8 mouse cellular contexts compared by ENCODE assay signal in the genomic region with DNA sequence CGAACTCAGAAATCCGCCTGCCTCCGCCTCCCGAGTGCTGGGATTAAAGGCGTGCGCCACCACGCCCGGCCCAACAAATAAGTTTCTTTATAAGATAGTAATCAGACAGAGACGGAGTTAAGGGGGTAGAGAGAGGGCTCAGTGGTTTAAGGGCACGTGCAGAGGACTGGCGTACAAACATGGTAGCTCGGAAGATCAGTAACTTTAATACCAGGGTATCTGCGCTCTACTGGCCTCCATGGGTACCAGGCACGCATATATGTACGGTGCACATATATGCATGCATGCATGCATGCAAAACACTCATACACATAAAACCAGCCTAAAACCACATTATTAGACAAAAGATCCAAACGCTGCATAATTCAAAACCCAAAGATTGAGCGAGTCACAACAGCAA. TPM values are rescaled to one million over a fixed set of nuclear protein-coding genes. Genes with fewer than 3 reads are reported as not detected.
DNase-seq lines count a peak whose midpoint lies in the region; ATAC-seq and TF ChIP-seq lines count a peak whose summit lies in the region.

No protein-coding gene starts in this region.

- TF ChIP-seq EP300 in CH12.LX (IDR thresholded peaks at IDR 0.05; ENCODE audit: low read length), result no peak

- H3K4me3 ChIP-seq in CH12.LX (replicated peaks in 1 of 3; ENCODE audit: low read depth in 2 of 3, low read length in 2 of 3, poor library complexity in 1 of 3), result peak overlapping the region; percentile 59 to 83 (median 64)
- H3K4me3 ChIP-seq in limb, embryonic 14.5 days (replicated peaks; ENCODE audit: low read length), result peak overlapping the region; percentile 90

- 53% methylated on average over 17 of the region's 17 CpGs for WGBS in limb, embryonic 14.5 days

- intact Hi-C loops in heart, postnatal 25 days (cut with DNase I), result loop anchor here (2.0 kb wide), 2 partner anchors 20 to 78 kb away; a partner anchor contains a TSS

- H3K36me3 ChIP-seq in CH12.LX (replicated peaks in 1 of 2; ENCODE audit: control insufficient read depth in 1 of 2, insufficient read depth in 1 of 2, low read length in 1 of 2), result peaks cover 5 to 26% of the 10 kb centered on the region in 2 experiments
- peaks cover 9% of the 10 kb centered on the region; the same call in 1 of the 2 replicates for H3K36me3 ChIP-seq in limb, embryonic 14.5 days (ENCODE audit: control insufficient read depth, insufficient read depth, low read length)

- H3K9me3 ChIP-seq in CH12.LX (replicated peaks; ENCODE audit: low read length), result peaks cover 4% of the 10 kb centered on the region
- no peaks in the 10 kb centered on the region for H3K9me3 ChIP-seq in limb, embryonic 14.5 days (ENCODE audit: control insufficient read depth, low read length)

- in situ Hi-C loops in CH12.LX (cut with MboI; ENCODE audit: low pct_ligation_motif_present, low pct_unique_long_range_greater_than_20kb, low sequenced_read_pairs), result loop anchor here (10.0 kb wide), 1 partner anchor 120 kb away; no protein-coding TSS in a partner anchor

- H3K9ac ChIP-seq in CH12.LX (ENCODE audit: insufficient read depth, low read depth), result peak overlapping the region; percentile 82
- peak overlapping the region; percentile 88 for H3K9ac ChIP-seq in limb, embryonic 14.5 days (ENCODE audit: low read depth, low read length, severe bottlenecking)

- peak overlapping the region; percentile 63 for H3K4me2 ChIP-seq in CH12.LX (ENCODE audit: insufficient read depth, low read depth, poor library complexity, severe bottlenecking)
- peak overlapping the region; percentile 67 for H3K4me2 ChIP-seq in limb, embryonic 14.5 days (replicated peaks; ENCODE audit: low read depth, low read length, severe bottlenecking)

- peak; percentile 8; the same call in 1 of the 2 replicates for ATAC-seq in erythroid progenitor cell, adult 5-6 weeks (replicated peaks; ENCODE audit: low FRiP score, poor library complexity, severe bottlenecking)
- no peak for ATAC-seq in limb, embryonic 14.5 days (ENCODE audit: low FRiP score, low read depth)
- ATAC-seq in granulocyte monocyte progenitor cell, adult 5-6 weeks (replicated peaks; ENCODE audit: poor library complexity, severe bottlenecking), result no peak

- DNase-seq in heart, adult 11 months, result peak; percentile 95
- DNase-seq in heart, postnatal 25 days (ENCODE audit: low spot score), result no peak
- no peak for DNase-seq in CH12.LX (ENCODE audit: extremely low read depth)
- DNase-seq in limb, embryonic 14.5 days (ENCODE audit: low spot score), result no peak
- no peak for DNase-seq in layer of hippocampus, adult 11-12 months (ENCODE audit: low spot score)
- no peak for DNase-seq in right cerebral cortex, postnatal 10 days (ENCODE audit: low spot score in 2 of 2)

- no peaks in the 10 kb centered on the region for H3K27me3 ChIP-seq in CH12.LX (replicated peaks)
- no peaks in the 10 kb centered on the region for H3K27me3 ChIP-seq in limb, embryonic 14.5 days (ENCODE audit: control insufficient read depth, insufficient read depth, low read length)

- H3K79me2 ChIP-seq in CH12.LX (replicated peaks; ENCODE audit: control insufficient read depth, extremely low read depth, insufficient read depth, poor library complexity, severe bottlenecking), result peaks cover 28% of the 10 kb centered on the region

- H3K27ac ChIP-seq in CH12.LX (ENCODE audit: insufficient read depth, low read depth), result peak overlapping the region; percentile 17; the same call in 1 of the 2 replicates
- H3K27ac ChIP-seq in limb, embryonic 14.5 days (replicated peaks; ENCODE audit: low read depth, low read length), result peak overlapping the region; percentile 89

- H3K4me1 ChIP-seq in CH12.LX (ENCODE audit: control insufficient read depth in 1 of 2, insufficient read depth in 2 of 2), result peaks cover 17 to 61% of the 10 kb centered on the region in 2 experiments; a peak in 3 of 4 replicates
- H3K4me1 ChIP-seq in limb, embryonic 14.5 days (ENCODE audit: control insufficient read depth, insufficient read depth, low read length), result peaks cover 11% of the 10 kb centered on the region

- dilution Hi-C loops in CH12.LX (cut with MboI; ENCODE audit: extremely low pct_ligation_motif_present, extremely low pct_unique_long_range_greater_than_20kb, low sequenced_read_pairs), result no loop called here

- no peak for TF ChIP-seq RAD21 in CH12.LX (IDR thresholded peaks at IDR 0.05; ENCODE audit: low read depth, low read length)

- no peak for TF ChIP-seq CTCF in CH12.LX (conservative IDR thresholded peaks at IDR 0.05 in 1 of 2, IDR thresholded peaks at IDR 0.05 in 1 of 2; ENCODE audit: low read depth in 2 of 2, low read length in 2 of 2)

- TF ChIP-seq POLR2A in CH12.LX (IDR thresholded peaks at IDR 0.05; ENCODE audit: low read depth, low read length), result no peak
- no peak for TF ChIP-seq POLR2A in limb, embryonic 14.5 days (IDR thresholded peaks at IDR 0.05; ENCODE audit: borderline replicate concordance, extremely low read depth, insufficient read depth, insufficient read length)

TF ChIP-seq in CH12.LX, 34 proteins besides CTCF, POLR2A, EP300 and RAD21:
- TF ChIP-seq NRF1 (IDR thresholded peaks at IDR 0.05; ENCODE audit: low read depth, low read length) (no peak), USF2 (conservative IDR thresholded peaks at IDR 0.05; ENCODE audit: low read depth, low read length) (0 out of 2 replicates have a peak, but pooled peaks have one; percentile 20), BHLHE40 (IDR thresholded peaks at IDR 0.05; ENCODE audit: low read depth, low read length) (peak; percentile 55)

RNA-seq across cellular contexts. Expression of a gene that starts 0.7 kb away (rescaled TPM):
- 10 to 100 TPM; 30.5 to 39.7 TPM for total RNA-seq in heart, postnatal 25 days (2021)
- total RNA-seq in CH12.LX (2012; rRNA removed) (32.1 and 32.8 TPM in 2 replicates), CH12.LX (2014; rRNA removed) (34.9 and 40.3 TPM in 2 replicates)
- polyA plus RNA-seq in CH12.LX (2012; ENCODE audit: insufficient read length, low read depth), result 40.1 and 49.4 TPM in 2 replicates
- total RNA-seq in erythroid progenitor cell, adult 5-6 weeks (2015; ENCODE audit: low replicate concordance), result 31.9 and 32.1 TPM in 2 replicates
- total RNA-seq in erythroid progenitor cell, adult 5-6 weeks (2017; ENCODE audit: low replicate concordance), result 38.1 and 46.3 TPM in 2 replicates
- polyA plus RNA-seq in limb, embryonic 14.5 days (2012; rRNA removed), result 45.3 and 45.7 TPM in 2 replicates
- 53.7 and 64.0 TPM in 2 replicates for polyA plus RNA-seq in limb, embryonic 14.5 days (2014; fragmentation: Nextera tagmentation; extraction: Ambion mirVana)
- total RNA-seq in granulocyte monocyte progenitor cell, adult 5-6 weeks (2014; fragmentation: Nextera tagmentation), result 32.3 and 42.5 TPM in 2 replicates
- 33.3 and 35.6 TPM in 2 replicates for total RNA-seq in granulocyte monocyte progenitor cell, adult 5-6 weeks (2017)
